Mouse (Mus musculus) lung, postnatal 4 days (tissue): ENCODE data around the gene Perp.

Experiments used
- DNase-seq, 2 experiments: peaks; one replicate each; pipeline ENCODE4 v3.0.0; 2021

Gene Perp

GRCm38 (mm10) chr10:18864753-18865152, 19.9 kb downstream of the Perp start:
- DNase-seq, result no peak

DNA sequence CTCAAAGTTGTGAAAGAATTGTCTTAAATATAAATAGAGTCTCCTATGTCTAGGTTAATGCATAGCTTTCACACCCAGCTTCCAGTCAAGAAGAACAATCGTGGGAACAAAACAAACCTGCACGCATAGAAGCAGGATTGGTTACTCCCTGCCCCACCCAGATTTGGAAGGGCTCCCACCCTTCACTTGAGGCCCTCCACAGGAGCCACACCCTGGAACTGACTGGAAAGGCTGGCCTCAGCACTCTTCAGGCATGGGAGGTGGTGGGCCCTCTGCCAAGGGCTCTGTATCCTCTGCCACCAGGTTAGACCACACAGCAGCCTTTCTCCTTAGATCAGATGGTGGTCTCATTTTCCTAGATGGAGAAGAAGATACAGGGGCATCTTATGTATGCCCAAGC, 26.2 kb downstream of the Perp start:
- peak in 1 of 2 experiments; percentile 27 for DNase-seq

DNA sequence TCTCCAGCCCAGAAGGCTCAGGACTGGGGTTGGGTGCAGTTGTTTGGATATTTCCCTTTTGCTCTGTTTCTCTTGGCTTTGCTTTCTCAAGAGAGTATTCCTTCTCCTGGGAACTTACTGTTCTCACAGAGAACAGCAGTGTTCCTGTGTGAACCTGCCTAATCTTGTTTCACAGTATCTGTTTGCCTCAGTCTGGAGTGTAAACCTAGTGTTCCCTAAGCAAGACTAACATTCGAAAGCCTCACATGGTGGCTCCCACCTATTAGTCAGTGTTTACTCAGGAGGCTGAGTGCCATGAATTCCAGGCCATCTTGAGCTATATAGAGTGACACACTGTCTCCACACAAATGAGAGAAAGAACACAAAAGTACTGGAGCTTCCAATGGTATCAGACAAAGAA, 31.4 kb downstream of the Perp start:
- no peak for DNase-seq

GRCm38 (mm10) chr10:18878111-18878510, 33.3 kb downstream of the Perp start:
- no peak for DNase-seq

GRCm38 (mm10) chr10:18879160-18879559, 34.3 kb downstream of the Perp start:
- no peak for DNase-seq

GRCm38 (mm10) chr10:18879690-18880089, 34.9 kb downstream of the Perp start:
- no peak for DNase-seq

DNA sequence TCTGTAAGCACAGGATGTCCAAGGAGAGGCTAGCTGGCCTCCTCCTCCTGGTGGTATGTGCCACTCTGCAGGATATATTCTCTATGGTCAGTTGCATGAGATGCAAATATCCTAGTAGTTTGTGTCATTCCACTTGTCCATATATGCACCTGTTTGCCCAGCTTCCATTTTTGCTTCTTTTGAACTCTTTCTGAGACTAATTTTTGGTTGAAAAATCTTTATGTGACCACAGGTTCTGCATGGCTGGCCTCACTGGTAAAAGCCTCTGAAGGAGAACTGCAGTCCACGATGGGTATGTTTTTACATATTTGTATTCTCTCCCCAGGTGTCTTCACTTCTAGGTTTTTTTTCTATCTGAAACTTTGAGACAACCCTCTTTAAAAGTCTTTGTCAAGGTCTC, 37.4 kb downstream of the Perp start:
- no peak for DNase-seq

DNA sequence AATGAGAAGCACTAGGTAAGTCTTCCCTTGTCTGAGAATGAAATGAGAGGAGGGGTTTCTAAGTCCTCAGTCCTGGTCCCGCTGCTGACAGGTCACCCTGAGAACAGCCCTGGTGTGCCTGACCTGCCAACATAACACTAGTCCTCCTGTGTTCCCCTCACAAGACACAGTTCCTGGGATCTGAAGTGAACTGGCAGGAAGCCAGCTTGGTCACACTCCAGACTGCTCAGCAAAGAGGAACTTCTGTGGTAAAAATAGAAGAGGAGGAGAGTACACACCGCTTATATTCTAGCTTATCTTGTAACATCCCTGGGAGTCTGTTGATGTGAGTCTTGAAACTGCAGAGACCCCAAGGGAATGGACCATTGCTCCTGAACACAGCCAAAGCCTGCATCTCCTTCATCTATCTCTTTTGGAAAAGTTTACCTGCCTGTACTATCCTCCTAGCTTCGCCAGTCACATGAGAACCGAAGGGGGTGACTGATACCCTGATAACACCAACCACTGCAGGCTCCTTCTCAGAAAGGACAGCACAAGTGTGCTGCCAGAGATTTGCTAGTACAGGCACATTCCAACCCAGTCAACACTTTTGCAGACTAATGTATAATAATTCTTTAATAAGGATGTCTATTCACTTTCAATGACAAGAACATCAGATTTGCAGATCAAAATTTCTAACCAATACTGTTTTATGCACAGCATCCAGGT, 42.3 kb downstream of the Perp start:
- DNase-seq, result peak; percentile 50 to 51

DNA sequence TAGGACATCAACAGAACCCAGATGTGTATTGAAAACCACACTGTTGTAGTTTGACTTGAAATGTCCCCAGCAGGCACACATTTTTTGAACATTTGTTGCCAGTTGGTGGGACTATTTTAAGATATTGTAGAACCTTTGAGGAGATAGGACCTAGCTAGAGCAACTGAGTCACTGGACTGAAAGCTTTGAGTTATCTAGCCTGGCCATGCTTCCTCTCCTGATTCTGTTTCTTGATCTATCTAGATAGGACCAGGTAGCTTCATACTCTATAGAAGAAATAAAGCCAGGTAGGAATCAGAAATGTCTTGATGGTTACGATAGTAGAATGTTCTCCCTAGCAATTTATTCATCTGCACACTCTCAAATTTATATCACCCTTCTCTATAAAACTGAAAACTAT, 43.9 kb downstream of the Perp start:
- no peak for DNase-seq

GRCm38 (mm10) chr10:18889255-18889654, 44.4 kb downstream of the Perp start:
- DNase-seq, result no peak

DNA sequence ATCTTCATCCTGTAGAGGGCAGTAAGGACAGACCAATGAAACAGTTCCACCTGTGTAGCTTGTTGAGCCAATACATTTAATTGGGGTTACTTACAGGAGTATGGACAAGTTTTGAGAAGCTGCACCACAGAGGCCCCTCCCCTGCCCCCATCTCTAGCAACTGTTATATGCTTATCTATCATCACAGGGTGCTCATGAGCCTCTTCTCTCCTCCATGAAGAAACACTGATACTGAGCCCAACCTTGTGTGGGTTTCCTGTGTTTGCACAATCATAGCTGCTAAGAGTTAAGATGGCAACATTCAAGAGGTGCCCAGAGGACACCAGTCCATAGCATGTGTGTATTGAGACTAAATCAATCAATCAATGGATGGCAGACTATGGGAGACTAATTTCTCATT, 46.3 kb downstream of the Perp start:
- no peak for DNase-seq

- no peak for DNase-seq
These were observed 47.3 kb downstream of the Perp start for GRCm38 (mm10) chr10:18892102-18892501.

DNA sequence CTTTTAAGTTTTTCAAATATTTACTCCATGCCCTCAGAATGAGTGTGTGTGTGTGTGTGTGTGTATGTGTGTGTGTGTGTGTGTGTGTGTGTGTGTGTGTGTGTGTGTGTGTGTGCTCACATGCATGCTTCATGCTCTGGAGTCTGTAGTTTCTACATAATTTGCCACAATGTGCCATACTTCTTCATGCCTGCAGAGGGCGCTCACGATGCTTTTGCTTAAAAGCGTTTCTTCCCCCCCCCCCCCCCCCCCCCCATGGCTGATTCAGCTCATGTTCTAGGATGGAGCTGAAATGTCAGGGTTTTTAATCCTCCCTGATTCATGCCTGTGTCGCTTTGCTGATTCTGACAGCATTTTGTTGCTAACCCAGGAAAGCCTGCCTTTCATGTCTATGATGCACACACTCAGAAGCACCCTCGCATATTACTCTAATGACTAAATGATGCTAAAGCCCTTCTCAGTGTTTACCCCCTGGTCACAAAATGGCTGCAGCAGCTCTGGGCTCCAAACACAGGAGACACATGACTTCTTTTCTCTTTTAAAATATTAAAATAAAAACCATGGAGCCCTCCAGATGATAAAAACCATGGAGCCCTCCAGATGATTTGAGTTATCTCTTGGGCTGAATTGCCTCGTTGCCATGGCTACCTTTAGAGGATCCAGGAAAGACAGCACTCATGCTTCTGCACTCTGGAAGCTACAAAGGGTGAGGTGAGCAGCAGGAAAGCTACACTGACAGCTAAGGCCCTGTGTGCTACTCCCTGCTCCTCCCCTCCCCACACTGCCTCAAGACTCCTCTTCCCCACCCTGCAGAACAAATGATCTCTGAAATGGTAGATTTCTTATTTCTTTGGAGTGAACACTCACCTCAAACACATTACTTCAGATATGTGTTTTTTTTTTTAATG, 49.7 kb downstream of the Perp start:
- DNase-seq, result no peak

- DNase-seq, result peak in 1 of 2 experiments; percentile 56
These were observed 59.3 kb downstream of the Perp start for GRCm38 (mm10) chr10:18904108-18904507.
